Mouse (Mus musculus) intestine, embryonic 15.5 days (tissue): ENCODE measurements at regions not wholly inside any gene's neighbourhood (a gene's known extent, or its start where the extent isn't known, plus 50 kb on each side); places are given as distances from the start of the nearest gene placed in this dataset.

ENCODE experiments used
- ATAC-seq: fragments of 200-750 bp; cut with Nextera tagmentation; 2 replicates; pipeline ENCODE4 v1.8.0; 2017; ENCODE audit warnings: moderate TSS enrichment, moderate library complexity
- H3K27ac ChIP-seq: fragments of 300-500 bp; sonication (generic); 2 replicates; pipeline ENCODE4 v1.5.1; 2015; ENCODE audit warnings: mild to moderate bottlenecking, inconsistent platforms
- H3K27me3 ChIP-seq: fragments of 300-500 bp; sonication (generic); replicated peaks from 2 replicates; pipeline ENCODE4 v1.6.1; 2015; ENCODE audit warnings: inconsistent platforms
- H3K36me3 ChIP-seq: fragments of 300-500 bp; sonication (generic); 2 replicates; pipeline ENCODE4 v1.6.1; 2015; ENCODE audit warnings: inconsistent platforms
- H3K4me1 ChIP-seq: fragments of 300-500 bp; sonication (generic); replicated peaks from 2 replicates; pipeline ENCODE4 v1.6.1; 2015; ENCODE audit warnings: inconsistent platforms
- H3K4me2 ChIP-seq: fragments of 300-500 bp; sonication (generic); replicated peaks from 2 replicates; pipeline ENCODE4 v1.6.1; 2015; ENCODE audit warnings: mild to moderate bottlenecking, inconsistent platforms
- H3K4me3 ChIP-seq: fragments of 300-500 bp; sonication (generic); replicated peaks from 2 replicates; pipeline ENCODE4 v1.5.1; 2015; ENCODE audit warnings: inconsistent platforms
- H3K9ac ChIP-seq: fragments of 300-500 bp; sonication (generic); 2 replicates; pipeline ENCODE4 v1.6.1; 2015; ENCODE audit warnings: inconsistent platforms
- H3K9me3 ChIP-seq: fragments of 300-500 bp; sonication (generic); 2 replicates; pipeline ENCODE4 v1.6.1; 2016; ENCODE audit warnings: inconsistent platforms
- WGBS: fragments of 180-500 bp; shearing (Covaris S2); methylation state at CpG from one replicate; pipeline ENCODE4 v1.1.7; 2015; 5-methylcytosine and 5-hydroxymethylcytosine counted together

GRCm38 (mm10) chr13:90584766-90585165 is 320.4 kb downstream of the Atp6ap1l start:
- Histone ChIP-seq H3K27ac (no peak overlapping the region), H3K4me3 (no peak overlapping the region), H3K36me3 (no peaks in the 10 kb centered on the region), H3K4me1 (no peaks in the 10 kb centered on the region), H3K4me2 (no peak overlapping the region), H3K9ac (no peak overlapping the region), H3K27me3 (no peaks in the 10 kb centered on the region), H3K9me3 (no peaks in the 10 kb centered on the region)
- 83% methylated on average over 2 of the region's 2 CpGs for WGBS
- no peak for ATAC-seq

GRCm38 (mm10) chr13:90575371-90575770 is 329.8 kb downstream of the Atp6ap1l start:
- no peak overlapping the region for H3K4me2 ChIP-seq
- H3K9ac ChIP-seq = no peak overlapping the region
- WGBS = 94% methylated on average over 2 of the region's 2 CpGs
- H3K27me3 ChIP-seq = no peaks in the 10 kb centered on the region
- H3K4me3 ChIP-seq = no peak overlapping the region
- no peak overlapping the region for H3K27ac ChIP-seq
- H3K9me3 ChIP-seq = no peaks in the 10 kb centered on the region
- H3K4me1 ChIP-seq = no peaks in the 10 kb centered on the region
- no peak for ATAC-seq
- no peaks in the 10 kb centered on the region for H3K36me3 ChIP-seq

GRCm38 (mm10) chr13:90572580-90572979 is 332.6 kb downstream of the Atp6ap1l start:
- Histone ChIP-seq H3K4me3 (no peak overlapping the region), H3K4me2 (no peak overlapping the region), H3K9me3 (no peaks in the 10 kb centered on the region), H3K27me3 (no peaks in the 10 kb centered on the region), H3K27ac (no peak overlapping the region), H3K4me1 (no peaks in the 10 kb centered on the region), H3K9ac (no peak overlapping the region), H3K36me3 (no peaks in the 10 kb centered on the region)
- WGBS = 94% methylated on average over 2 of the region's 2 CpGs
- no peak for ATAC-seq

- WGBS = 69% methylated on average over 1 of the region's 1 CpGs
- H3K4me3 ChIP-seq = no peak overlapping the region
These were observed 341.8 kb downstream of the Atp6ap1l start for GRCm38 (mm10) chr13:90563183-90563840.

GRCm38 (mm10) chr13:90560095-90560494 is 345.1 kb downstream of the Atp6ap1l start:
- Histone ChIP-seq H3K9me3 (no peaks in the 10 kb centered on the region), H3K36me3 (no peaks in the 10 kb centered on the region), H3K9ac (no peak overlapping the region), H3K4me1 (no peaks in the 10 kb centered on the region), H3K4me3 (no peak overlapping the region), H3K27me3 (no peaks in the 10 kb centered on the region), H3K4me2 (no peak overlapping the region), H3K27ac (no peak overlapping the region)
- 69% methylated on average over 1 of the region's 1 CpGs for WGBS
- ATAC-seq = no peak

More at GRCm38 (mm10) chr13:90563183-90563840, 341.8 kb downstream of the Atp6ap1l start:
- no peaks in the 10 kb centered on the region for H3K36me3 ChIP-seq
- H3K9me3 ChIP-seq = no peaks in the 10 kb centered on the region
- no peak overlapping the region for H3K4me2 ChIP-seq
- no peak overlapping the region for H3K27ac ChIP-seq
- no peak overlapping the region for H3K9ac ChIP-seq
- no peaks in the 10 kb centered on the region for H3K27me3 ChIP-seq
- no peak for ATAC-seq
- H3K4me1 ChIP-seq = no peaks in the 10 kb centered on the region

- Histone ChIP-seq H3K4me2 (no peak overlapping the region), H3K36me3 (no peaks in the 10 kb centered on the region), H3K27me3 (no peaks in the 10 kb centered on the region), H3K4me1 (no peaks in the 10 kb centered on the region), H3K27ac (no peak overlapping the region), H3K4me3 (no peak overlapping the region), H3K9me3 (no peaks in the 10 kb centered on the region), H3K9ac (no peak overlapping the region)
- 90% methylated on average over 2 of the region's 2 CpGs for WGBS
- ATAC-seq = no peak
These were observed 345.7 kb downstream of the Atp6ap1l start for GRCm38 (mm10) chr13:90559481-90559880.

- Histone ChIP-seq H3K9ac (no peak overlapping the region), H3K4me1 (no peaks in the 10 kb centered on the region), H3K4me2 (no peak overlapping the region), H3K27me3 (no peaks in the 10 kb centered on the region), H3K36me3 (no peaks in the 10 kb centered on the region), H3K4me3 (no peak overlapping the region), H3K9me3 (no peaks in the 10 kb centered on the region), H3K27ac (no peak overlapping the region)
- ATAC-seq = no peak
- WGBS = 79% methylated on average over 2 of the region's 2 CpGs
These were observed 354.0 kb downstream of the Atp6ap1l start for GRCm38 (mm10) chr13:90551166-90551565.

GRCm38 (mm10) chr13:90546288-90547035 is 358.7 kb downstream of the Atp6ap1l start:
- H3K27me3 ChIP-seq = no peaks in the 10 kb centered on the region
- no peaks in the 10 kb centered on the region for H3K36me3 ChIP-seq
- no peak overlapping the region for H3K4me3 ChIP-seq
- H3K27ac ChIP-seq = no peak overlapping the region
- H3K9ac ChIP-seq = no peak overlapping the region
- no peaks in the 10 kb centered on the region for H3K4me1 ChIP-seq
- H3K4me2 ChIP-seq = no peak overlapping the region
- 90% methylated on average over 1 of the region's 1 CpGs for WGBS
- ATAC-seq = no peak
- no peaks in the 10 kb centered on the region for H3K9me3 ChIP-seq

- Histone ChIP-seq H3K9ac (no peak overlapping the region), H3K36me3 (no peaks in the 10 kb centered on the region), H3K27me3 (no peaks in the 10 kb centered on the region), H3K4me1 (no peaks in the 10 kb centered on the region), H3K27ac (no peak overlapping the region), H3K9me3 (no peaks in the 10 kb centered on the region), H3K4me3 (no peak overlapping the region), H3K4me2 (no peak overlapping the region)
- no peak for ATAC-seq
These were observed 359.3 kb downstream of the Atp6ap1l start for GRCm38 (mm10) chr13:90545816-90546215.

GRCm38 (mm10) chr13:90537525-90537924 is 367.6 kb downstream of the Atp6ap1l start:
- H3K36me3 ChIP-seq = no peaks in the 10 kb centered on the region
- H3K4me3 ChIP-seq = no peak overlapping the region
- 98% methylated on average over 1 of the region's 1 CpGs for WGBS
- no peak overlapping the region for H3K27ac ChIP-seq
- H3K9me3 ChIP-seq = 0 out of 2 replicates have a peak, but pooled peaks cover 4% of the 10 kb centered on the region
- no peaks in the 10 kb centered on the region for H3K27me3 ChIP-seq
- no peak overlapping the region for H3K4me2 ChIP-seq
- no peak for ATAC-seq
- no peaks in the 10 kb centered on the region for H3K4me1 ChIP-seq
- H3K9ac ChIP-seq = no peak overlapping the region

- Histone ChIP-seq H3K27ac (no peak overlapping the region), H3K9me3 (no peaks in the 10 kb centered on the region), H3K4me3 (no peak overlapping the region), H3K36me3 (no peaks in the 10 kb centered on the region), H3K4me2 (no peak overlapping the region), H3K27me3 (no peaks in the 10 kb centered on the region), H3K4me1 (no peaks in the 10 kb centered on the region), H3K9ac (no peak overlapping the region)
- 79% methylated on average over 3 of the region's 3 CpGs for WGBS
- ATAC-seq = no peak
These were observed 378.2 kb downstream of the Atp6ap1l start for GRCm38 (mm10) chr13:90526998-90527397.

- Histone ChIP-seq H3K4me2 (no peak overlapping the region), H3K27me3 (no peaks in the 10 kb centered on the region), H3K4me3 (no peak overlapping the region), H3K27ac (no peak overlapping the region), H3K4me1 (no peaks in the 10 kb centered on the region), H3K9ac (no peak overlapping the region), H3K9me3 (no peaks in the 10 kb centered on the region), H3K36me3 (no peaks in the 10 kb centered on the region)
- no peak for ATAC-seq
- WGBS = 74% methylated on average over 2 of the region's 2 CpGs
These were observed 379.4 kb downstream of the Atp6ap1l start for GRCm38 (mm10) chr13:90525801-90526200.

- 29% methylated on average over 4 of the region's 4 CpGs for WGBS
- Histone ChIP-seq H3K4me3 (no peak overlapping the region), H3K4me1 (no peaks in the 10 kb centered on the region), H3K27me3 (no peaks in the 10 kb centered on the region), H3K27ac (0 out of 2 replicates have a peak overlapping the region, but pooled peaks have one; percentile 0), H3K9ac (no peak overlapping the region; the same call in 1 of the 2 replicates), H3K36me3 (no peaks in the 10 kb centered on the region), H3K4me2 (no peak overlapping the region), H3K9me3 (no peaks in the 10 kb centered on the region)
- peak; percentile 55 for ATAC-seq
These were observed 383.4 kb downstream of the Atp6ap1l start for GRCm38 (mm10) chr13:90521758-90522245.
